Mouse (Mus musculus): Measurements from ENCODE around the gene Abcc4. TPM values are rescaled to one million over a fixed set of nuclear protein-coding genes. Genes with fewer than 3 reads are reported as not detected.

Abcc4 gene
- polyA plus RNA-seq (2014; fragmentation: Illumina TruSeq; extraction: RNeasy Lipid Tissue Mini Kit (QIAGEN cat#74804); ENCODE audit: low read depth, low replicate concordance): 58.4 TPM

GRCm38 (mm10) chr14:118705808-118706731 is at the start of gene Abcc4:
Gene Abcc4 (minus strand): TSS chr14:118706219.

Other genes starting within 250 kb of the Abcc4 start
- gene Cldn10, start 81.7 kb upstream of the Abcc4 start, polyA plus RNA-seq (2014; fragmentation: Illumina TruSeq; extraction: RNeasy Lipid Tissue Mini Kit (QIAGEN cat#74804); ENCODE audit: low read depth, low replicate concordance): 821 TPM
- gene Dzip1, start 219.2 kb upstream of the Abcc4 start, polyA plus RNA-seq (2014; fragmentation: Illumina TruSeq; extraction: RNeasy Lipid Tissue Mini Kit (QIAGEN cat#74804); ENCODE audit: low read depth, low replicate concordance): 6.4 TPM
- gene Dnajc3, start 231.8 kb upstream of the Abcc4 start, polyA plus RNA-seq (2014; fragmentation: Illumina TruSeq; extraction: RNeasy Lipid Tissue Mini Kit (QIAGEN cat#74804); ENCODE audit: low read depth, low replicate concordance): 201 TPM

All from kidney, adult 10 weeks (tissue).